Mouse (Mus musculus) hindbrain, embryonic 14.5 days (tissue): ENCODE measurements at regions not wholly inside any gene's neighbourhood (a gene's known extent, or its start where the extent isn't known, plus 50 kb on each side); places are given as distances from the start of the nearest gene placed in this dataset.

ENCODE experiments used
- ATAC-seq: fragments of 200-750 bp; cut with Nextera tagmentation; 2 replicates; pipeline ENCODE4 v1.8.0; 2017; ENCODE audit warnings: moderate number of reproducible peaks, mild to moderate bottlenecking, moderate TSS enrichment, moderate library complexity; ENCODE audit not compliant: low FRiP score
- DNase-seq: peaks from one replicate; pipeline ENCODE4 v3.0.0-alpha.2; 2015; ENCODE audit warnings: low spot score
- H3K27ac ChIP-seq: fragments of 300-500 bp; sonication (generic); 2 replicates; pipeline ENCODE4 v1.5.1; 2014; ENCODE audit warnings: mild to moderate bottlenecking, moderate library complexity
- H3K27me3 ChIP-seq: fragments of 300-500 bp; sonication (generic); 2 replicates; pipeline ENCODE4 v1.6.1; 2014; ENCODE audit warnings: mild to moderate bottlenecking, low read length, mixed read lengths; ENCODE audit not compliant: control insufficient read depth, insufficient read depth
- H3K36me3 ChIP-seq: fragments of 300-500 bp; sonication (generic); replicated peaks from 2 replicates; pipeline ENCODE4 v1.6.1; 2014; ENCODE audit not compliant: control insufficient read depth, insufficient read depth
- H3K4me1 ChIP-seq: fragments of 300-500 bp; sonication (generic); replicated peaks from 2 replicates; pipeline ENCODE4 v1.6.1; 2014; ENCODE audit warnings: antibody characterized with exemption, low read length, mixed read lengths; ENCODE audit not compliant: control insufficient read depth, insufficient read depth
- H3K4me2 ChIP-seq: fragments of 300-500 bp; sonication (generic); replicated peaks from 2 replicates; pipeline ENCODE4 v1.6.1; 2014; ENCODE audit warnings: mild to moderate bottlenecking, moderate library complexity
- H3K4me3 ChIP-seq: fragments of 300-500 bp; sonication (generic); replicated peaks from 2 replicates; pipeline ENCODE4 v1.5.1; 2014; ENCODE audit warnings: mild to moderate bottlenecking, low read length
- H3K9ac ChIP-seq: fragments of 300-500 bp; sonication (generic); 2 replicates; pipeline ENCODE4 v1.6.1; 2014
- H3K9me3 ChIP-seq: fragments of 300-500 bp; sonication (generic); 2 replicates; pipeline ENCODE4 v1.6.1; 2016; ENCODE audit warnings: low read length; ENCODE audit not compliant: control insufficient read depth
- WGBS: fragments of 180-500 bp; shearing (Covaris S2); extraction: QIAGEN DNeasy Blood & Tissue Kit; methylation state at CpG from one replicate; pipeline ENCODE4 v1.1.7; 2014; 5-methylcytosine and 5-hydroxymethylcytosine counted together

GRCm38 (mm10) chrX:60833456-60833855, 59.8 kb downstream of the Sox3 start:
- H3K27ac ChIP-seq, result no peak overlapping the region
- H3K4me1 ChIP-seq, result no peaks in the 10 kb centered on the region
- no peak overlapping the region for H3K9ac ChIP-seq
- no peaks in the 10 kb centered on the region for H3K9me3 ChIP-seq
- H3K4me3 ChIP-seq, result no peak overlapping the region
- no peaks in the 10 kb centered on the region for H3K36me3 ChIP-seq
- no peaks in the 10 kb centered on the region for H3K27me3 ChIP-seq
- ATAC-seq (no peak), DNase-seq (no peak)
- 48% methylated on average over 6 of the region's 6 CpGs for WGBS
- no peak overlapping the region for H3K4me2 ChIP-seq

- WGBS, result 15% methylated on average over 21 of the region's 22 CpGs
- no peaks in the 10 kb centered on the region for H3K9me3 ChIP-seq
- H3K4me2 ChIP-seq, result peak overlapping the region; percentile 15; the same call in 1 of the 2 replicates
- no peak overlapping the region for H3K27ac ChIP-seq
- H3K9ac ChIP-seq, result no peak overlapping the region
- no peak overlapping the region for H3K4me3 ChIP-seq
- no peaks in the 10 kb centered on the region for H3K27me3 ChIP-seq
- peak; percentile 71 for ATAC-seq
- H3K4me1 ChIP-seq, result no peaks in the 10 kb centered on the region
- H3K36me3 ChIP-seq, result no peaks in the 10 kb centered on the region
- DNase-seq, result no peak
These were observed 61.8 kb downstream of the Sox3 start for GRCm38 (mm10) chrX:60831330-60832027.

- WGBS, result 68% methylated on average over 9 of the region's 9 CpGs
- Histone ChIP-seq H3K9me3 (no peaks in the 10 kb centered on the region), H3K27me3 (no peaks in the 10 kb centered on the region), H3K36me3 (no peaks in the 10 kb centered on the region), H3K4me1 (no peaks in the 10 kb centered on the region), H3K9ac (no peak overlapping the region), H3K4me2 (no peak overlapping the region), H3K4me3 (no peak overlapping the region), H3K27ac (no peak overlapping the region)
- DNase-seq (peak; percentile 52), ATAC-seq (peak; percentile 89)
These were observed 67.8 kb downstream of the Sox3 start for GRCm38 (mm10) chrX:60825181-60826080.

- no peak overlapping the region for H3K4me3 ChIP-seq
- 37% methylated on average over 5 of the region's 5 CpGs for whole genome bisulfite sequencing
- no peaks in the 10 kb centered on the region for H3K4me1 ChIP-seq
- H3K9ac ChIP-seq, result no peak overlapping the region
- DNase-seq (no peak), ATAC-seq (no peak)
- H3K36me3 ChIP-seq, result no peaks in the 10 kb centered on the region
- no peaks in the 10 kb centered on the region for H3K9me3 ChIP-seq
- no peaks in the 10 kb centered on the region for H3K27me3 ChIP-seq
- no peak overlapping the region for H3K27ac ChIP-seq
- H3K4me2 ChIP-seq, result no peak overlapping the region
These were observed 94.7 kb downstream of the Sox3 start for GRCm38 (mm10) chrX:60798567-60798966.

- Histone ChIP-seq H3K4me2 (no peak overlapping the region), H3K36me3 (no peaks in the 10 kb centered on the region), H3K9ac (no peak overlapping the region), H3K27me3 (no peaks in the 10 kb centered on the region), H3K27ac (no peak overlapping the region), H3K9me3 (no peaks in the 10 kb centered on the region), H3K4me3 (no peak overlapping the region), H3K4me1 (no peaks in the 10 kb centered on the region)
- 42% methylated on average over 5 of the region's 5 CpGs for WGBS
- no peak for ATAC-seq
- no peak for DNase-seq
These were observed 112.5 kb downstream of the Sox3 start for GRCm38 (mm10) chrX:60780766-60781165.

GRCm38 (mm10) chrX:60780161-60780560, 113.1 kb downstream of the Sox3 start:
- Histone ChIP-seq H3K27ac (no peak overlapping the region), H3K27me3 (no peaks in the 10 kb centered on the region), H3K9me3 (no peaks in the 10 kb centered on the region), H3K4me2 (no peak overlapping the region), H3K4me3 (no peak overlapping the region), H3K9ac (no peak overlapping the region), H3K36me3 (no peaks in the 10 kb centered on the region), H3K4me1 (no peaks in the 10 kb centered on the region)
- DNase-seq (peak; percentile 48), ATAC-seq (no peak)
- 39% methylated on average over 2 of the region's 2 CpGs for WGBS

GRCm38 (mm10) chrX:60773645-60774044, 119.6 kb downstream of the Sox3 start:
- Histone ChIP-seq H3K4me3 (no peak overlapping the region), H3K27ac (no peak overlapping the region), H3K4me2 (no peak overlapping the region), H3K9me3 (no peaks in the 10 kb centered on the region), H3K9ac (no peak overlapping the region), H3K27me3 (no peaks in the 10 kb centered on the region), H3K36me3 (no peaks in the 10 kb centered on the region), H3K4me1 (no peaks in the 10 kb centered on the region)
- ATAC-seq (no peak), DNase-seq (no peak)
- 80% methylated on average over 5 of the region's 5 CpGs for WGBS

- Histone ChIP-seq H3K4me1 (no peaks in the 10 kb centered on the region), H3K27ac (no peak overlapping the region), H3K4me2 (no peak overlapping the region), H3K36me3 (no peaks in the 10 kb centered on the region), H3K4me3 (no peak overlapping the region), H3K9me3 (no peaks in the 10 kb centered on the region), H3K27me3 (no peaks in the 10 kb centered on the region), H3K9ac (no peak overlapping the region)
- no peak for DNase-seq
- ATAC-seq, result no peak
- 28% methylated on average over 1 of the region's 1 CpGs for WGBS
These were observed 120.8 kb downstream of the Sox3 start for GRCm38 (mm10) chrX:60772439-60772838.

GRCm38 (mm10) chrX:60750456-60750855, 142.8 kb downstream of the Sox3 start:
- H3K4me3 ChIP-seq, result no peak overlapping the region
- H3K4me2 ChIP-seq, result no peak overlapping the region
- no peaks in the 10 kb centered on the region for H3K4me1 ChIP-seq
- ATAC-seq (no peak), DNase-seq (no peak)
- no peaks in the 10 kb centered on the region for H3K36me3 ChIP-seq
- H3K9me3 ChIP-seq, result no peaks in the 10 kb centered on the region
- no peaks in the 10 kb centered on the region for H3K27me3 ChIP-seq
- H3K27ac ChIP-seq, result no peak overlapping the region
- WGBS, result 53% methylated on average over 5 of the region's 5 CpGs
- H3K9ac ChIP-seq, result no peak overlapping the region
